Mouse (Mus musculus) kidney, adult 18-20 months (tissue): Measurements from ENCODE around the gene Rnaseh2a.
"Not testable (repeated sequence)": the region's sequence is repeated elsewhere in the genome, so short reads cannot be mapped to it uniquely, and the experiment has no call there.

Source experiments
- DNase-seq: peaks from one replicate; pipeline ENCODE4 v3.0.0; 2021

Gene Rnaseh2a

GRCm38 (mm10) chr8:84928456-84929306 is 40.9 kb downstream of the Rnaseh2a start:
- DNase-seq = peak; percentile 76

GRCm38 (mm10) chr8:84927513-84927912 is 42.1 kb downstream of the Rnaseh2a start:
- no peak for DNase-seq

GRCm38 (mm10) chr8:84925557-84925956 is 44.0 kb downstream of the Rnaseh2a start:
- no peak for DNase-seq

GRCm38 (mm10) chr8:84921596-84921995 is 48.0 kb downstream of the Rnaseh2a start:
- DNase-seq = no peak

- no peak for DNase-seq
Observed at GRCm38 (mm10) chr8:84918646-84919045, 50.9 kb downstream of the Rnaseh2a start.

GRCm38 (mm10) chr8:84917781-84918180 is 51.8 kb downstream of the Rnaseh2a start:
- no peak for DNase-seq

- DNase-seq = no peak
Observed at GRCm38 (mm10) chr8:84915269-84915668, 54.3 kb downstream of the Rnaseh2a start.

GRCm38 (mm10) chr8:84913960-84914359 is 55.6 kb downstream of the Rnaseh2a start:
- DNase-seq = peak; percentile 38

- DNase-seq = no peak
Observed at GRCm38 (mm10) chr8:84913502-84913900, 56.1 kb downstream of the Rnaseh2a start.

GRCm38 (mm10) chr8:84912895-84913501 is 56.6 kb downstream of the Rnaseh2a start:
- DNase-seq = peak; percentile 81

- DNase-seq = no peak
Observed at GRCm38 (mm10) chr8:84912391-84912790, 57.2 kb downstream of the Rnaseh2a start.

- no peak for DNase-seq
Observed at GRCm38 (mm10) chr8:84911854-84912253, 57.7 kb downstream of the Rnaseh2a start.

GRCm38 (mm10) chr8:84910551-84910950 is 59.0 kb downstream of the Rnaseh2a start:
- no peak for DNase-seq

GRCm38 (mm10) chr8:84909949-84910348 is 59.6 kb downstream of the Rnaseh2a start:
- DNase-seq = no peak

- no peak for DNase-seq
Observed at GRCm38 (mm10) chr8:84909162-84909767, 60.3 kb downstream of the Rnaseh2a start.

- peak; percentile 97 for DNase-seq
Observed at GRCm38 (mm10) chr8:84908421-84909161, 61.0 kb downstream of the Rnaseh2a start, which contains the start of gene Dnase2a. Gene Dnase2a, plus strand, starts transcription at chr8:84908560.

- not testable (repeated sequence) for DNase-seq
Observed at GRCm38 (mm10) chr8:84907979-84908378, 61.6 kb downstream of the Rnaseh2a start.

GRCm38 (mm10) chr8:84907493-84907892 is 62.1 kb downstream of the Rnaseh2a start:
- DNase-seq = no peak

- DNase-seq = no peak
Observed at GRCm38 (mm10) chr8:84907037-84907436, 62.5 kb downstream of the Rnaseh2a start.
